Mouse (Mus musculus) midbrain, embryonic 11.5 days (tissue): ENCODE data around the gene Scgb1b27. TPM values are rescaled to one million over a fixed set of nuclear protein-coding genes. Genes with fewer than 3 reads are reported as not detected.
"Not testable (repeated sequence)": the region's sequence is repeated elsewhere in the genome, so short reads cannot be mapped to it uniquely, and the experiment has no call there.

Experiments
- ATAC-seq: fragments of 200-750 bp; cut with Nextera tagmentation; 2 replicates; pipeline ENCODE4 v1.8.0; 2017; ENCODE audit warnings: moderate TSS enrichment, moderate library complexity; ENCODE audit not compliant: low FRiP score
- DNase-seq: peaks from one replicate; pipeline ENCODE4 v3.0.0; 2015; ENCODE audit warnings: low spot score; ENCODE audit errors: missing footprints
- H3K27ac ChIP-seq: fragments of 300-500 bp; sonication (generic); 2 replicates; pipeline ENCODE4 v1.5.1; 2014; ENCODE audit warnings: low read depth, low read length
- H3K27me3 ChIP-seq: fragments of 300-500 bp; sonication (generic); 2 replicates; pipeline ENCODE4 v1.6.1; 2014; ENCODE audit warnings: mild to moderate bottlenecking, low read length, moderate library complexity, mixed read lengths; ENCODE audit not compliant: control insufficient read depth, insufficient read depth
- H3K36me3 ChIP-seq: fragments of 300-500 bp; sonication (generic); 2 replicates; pipeline ENCODE4 v1.6.1; 2014; ENCODE audit warnings: mild to moderate bottlenecking, low read length, moderate library complexity, mixed read lengths; ENCODE audit not compliant: control insufficient read depth, insufficient read depth
- H3K4me1 ChIP-seq: fragments of 300-500 bp; sonication (generic); 2 replicates; pipeline ENCODE4 v1.6.1; 2014; ENCODE audit warnings: low read length; ENCODE audit not compliant: control insufficient read depth, insufficient read depth
- H3K4me2 ChIP-seq: fragments of 300-500 bp; sonication (generic); 2 replicates; pipeline ENCODE4 v1.6.1; 2014; ENCODE audit warnings: mild to moderate bottlenecking, moderate library complexity
- H3K4me3 ChIP-seq: fragments of 300-500 bp; sonication (generic); 2 replicates; pipeline ENCODE4 v1.5.1; 2014; ENCODE audit warnings: low read depth, low read length
- H3K9ac ChIP-seq: fragments of 300-500 bp; sonication (generic); 2 replicates; pipeline ENCODE4 v1.6.1; 2014; ENCODE audit warnings: low read length
- H3K9me3 ChIP-seq: fragments of 300-500 bp; sonication (generic); 2 replicates; pipeline ENCODE4 v1.6.1; 2016; ENCODE audit warnings: low read length; ENCODE audit not compliant: control insufficient read depth
- WGBS: fragments of 180-500 bp; shearing (Covaris S2); extraction: QIAGEN DNeasy Blood & Tissue Kit; methylation state at CpG from one replicate; pipeline ENCODE4 v1.1.7; 2014; 5-methylcytosine and 5-hydroxymethylcytosine counted together
- polyA plus RNA-seq: library from polyadenylated mRNA; unstranded; fragments of >200 nt; fragmentation: Nextera tagmentation; extraction: Ambion mirVana; gene quantifications from 2 replicates; pipeline ENCODE4 v1.2.1, GENCODE M21; 2014

Gene Scgb1b27
- polyA plus RNA-seq = not detected in 2 replicates

DNA sequence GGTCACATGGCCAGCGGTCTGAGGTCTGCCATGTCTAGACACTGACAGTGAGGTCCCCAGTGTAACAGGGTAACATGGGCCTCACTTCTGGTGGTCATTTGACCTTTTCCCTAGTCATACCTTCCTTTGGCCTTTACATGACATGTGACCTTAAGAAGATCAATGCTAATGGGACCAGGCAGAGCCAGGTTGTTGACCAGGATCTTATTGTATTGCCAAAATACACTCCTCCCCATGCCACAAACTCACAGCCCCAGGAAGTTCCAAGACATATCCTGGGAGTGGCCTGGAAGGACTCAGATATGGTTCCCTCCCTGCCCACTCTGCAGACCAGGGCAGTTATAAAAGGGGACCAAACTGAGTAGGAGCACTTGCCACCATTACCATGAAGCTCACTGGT is at the start of gene Scgb1b27:
Gene Scgb1b27, plus strand, starts transcription at position 301 of the 400 bp plus-strand sequence.
- ATAC-seq, H3K4me2 ChIP-seq, H3K36me3 ChIP-seq, H3K9ac ChIP-seq, H3K27ac ChIP-seq, H3K27me3 ChIP-seq, H3K4me3 ChIP-seq, DNase-seq, H3K4me1 ChIP-seq: not testable (repeated sequence)
- WGBS = 100% methylated on average over 1 of the region's 1 CpGs
- peaks cover 24% of the 10 kb centered on the region; the same call in 1 of the 2 replicates for H3K9me3 ChIP-seq

DNA sequence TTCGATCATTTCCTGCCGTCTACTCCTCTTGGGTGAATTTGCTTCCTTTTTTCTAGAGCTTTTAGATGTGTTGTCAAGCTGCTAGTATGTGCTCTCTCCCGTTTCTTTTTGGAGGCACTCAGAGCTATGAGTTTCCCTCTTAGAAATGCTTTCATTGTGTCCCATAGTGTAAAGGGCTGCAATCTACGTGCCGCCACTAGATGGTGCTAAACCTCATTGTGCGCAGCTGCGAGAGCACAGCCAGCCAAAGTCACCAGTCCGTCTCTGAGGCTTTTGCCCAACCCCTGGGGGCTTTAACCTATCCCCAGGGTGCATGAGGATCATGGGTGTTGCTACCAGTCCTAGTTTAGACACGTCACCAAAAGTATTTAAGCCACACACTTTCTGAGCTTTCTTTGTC is 39.0 kb upstream of the Scgb1b27 start:
- H3K27ac ChIP-seq, H3K36me3 ChIP-seq, H3K9me3 ChIP-seq, H3K4me3 ChIP-seq, H3K4me2 ChIP-seq, H3K4me1 ChIP-seq, H3K9ac ChIP-seq, H3K27me3 ChIP-seq, ATAC-seq, DNase-seq: not testable (repeated sequence)
- 30% methylated on average over 8 of the region's 9 CpGs for WGBS

DNA sequence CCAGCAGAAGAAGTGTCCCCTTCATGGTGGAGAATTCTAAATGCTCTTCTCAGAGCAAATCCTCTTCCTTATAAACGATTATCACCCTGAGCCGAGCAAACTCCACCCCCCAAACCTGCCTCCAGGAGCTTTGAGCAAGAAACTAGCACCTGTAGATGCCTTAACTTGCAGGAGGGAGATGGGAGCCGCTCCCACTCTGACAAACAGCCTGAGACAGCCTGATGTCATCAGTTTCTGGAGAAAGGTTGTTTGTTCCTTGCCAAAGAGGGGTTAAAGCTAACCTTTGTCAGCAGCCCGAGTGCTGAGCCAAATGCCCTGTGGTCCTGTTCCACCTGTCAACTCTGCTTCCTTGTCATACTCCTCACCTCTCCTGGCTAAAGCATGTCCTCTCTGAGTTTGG is 7.4 kb upstream of the Scgb1b27 start, which contains the start of gene Scgb2b27:
Gene Scgb2b27, minus strand, starts transcription at position 101 of the 400 bp plus-strand sequence.
- no peak for ATAC-seq
- H3K27ac ChIP-seq = no peak within 1 kb of the TSS
- H3K9ac ChIP-seq = no peak within 1 kb of the TSS
- H3K4me2 ChIP-seq = no peak within 1 kb of the TSS
- WGBS = 66% methylated on average over 4 of the region's 4 CpGs
- H3K4me3 ChIP-seq = no peak within 1 kb of the TSS
- no peaks in the 10 kb centered on the region for H3K4me1 ChIP-seq
- H3K27me3 ChIP-seq = no peaks in the 10 kb centered on the region
- no peak for DNase-seq
- peaks cover 38% of the 10 kb centered on the region for H3K9me3 ChIP-seq
- no peaks in the 10 kb centered on the region for H3K36me3 ChIP-seq

DNA sequence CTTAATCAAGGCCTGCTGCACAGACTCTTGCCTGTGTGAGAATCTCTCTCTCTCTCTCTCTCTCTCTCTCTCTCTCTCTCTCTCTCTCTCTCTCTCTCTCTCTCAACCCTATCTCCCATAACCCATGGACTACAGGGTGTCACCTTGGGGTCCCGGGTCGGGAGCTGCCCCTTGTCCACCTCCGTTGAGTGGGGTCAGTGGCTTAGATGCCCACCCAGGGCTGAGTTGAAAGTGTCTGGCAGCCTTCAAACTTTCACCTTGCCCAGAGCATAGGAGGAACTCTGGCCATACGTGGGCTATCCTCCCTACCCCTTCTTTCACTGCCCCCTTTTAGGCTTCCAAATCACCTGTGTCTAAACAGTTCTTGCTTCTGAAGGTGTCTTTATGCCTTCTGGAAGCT is 4.4 kb downstream of the Scgb1b27 start:
- H3K27me3 ChIP-seq = no peaks in the 10 kb centered on the region
- peaks cover 24% of the 10 kb centered on the region; the same call in 1 of the 2 replicates for H3K9me3 ChIP-seq
- H3K36me3 ChIP-seq = no peaks in the 10 kb centered on the region
- no peak overlapping the region for H3K27ac ChIP-seq
- H3K9ac ChIP-seq = no peak overlapping the region
- no peak overlapping the region for H3K4me2 ChIP-seq
- no peak overlapping the region for H3K4me3 ChIP-seq
- DNase-seq = no peak
- WGBS = 82% methylated on average over 4 of the region's 4 CpGs
- ATAC-seq = no peak
- H3K4me1 ChIP-seq = no peaks in the 10 kb centered on the region

DNA sequence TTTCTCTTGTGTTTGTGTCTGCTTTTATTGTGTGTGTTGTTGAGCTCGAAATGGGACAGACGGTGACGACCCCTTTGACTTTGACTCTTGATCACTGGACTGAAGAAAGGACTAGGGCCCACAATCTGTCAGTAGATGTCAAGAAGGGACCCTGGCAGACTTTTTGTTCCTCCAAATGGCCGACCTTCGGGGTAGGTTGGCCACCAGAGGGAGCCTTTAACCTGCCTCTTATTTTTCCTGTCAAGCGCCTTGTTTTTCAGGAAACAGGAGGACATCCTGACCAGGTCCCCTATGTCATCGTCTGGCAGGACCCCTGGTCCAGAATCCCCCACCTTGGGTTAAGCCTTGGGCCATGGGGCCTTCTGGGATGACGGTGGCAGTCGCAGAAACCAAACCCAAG is 5.9 kb downstream of the Scgb1b27 start:
- not testable (repeated sequence) for H3K9ac ChIP-seq, DNase-seq, H3K4me1 ChIP-seq, H3K27ac ChIP-seq, ATAC-seq, H3K4me3 ChIP-seq, H3K36me3 ChIP-seq, H3K27me3 ChIP-seq, H3K4me2 ChIP-seq
- 84% methylated on average over 9 of the region's 9 CpGs for WGBS
- H3K9me3 ChIP-seq = peaks cover 22% of the 10 kb centered on the region; the same call in 1 of the 2 replicates

DNA sequence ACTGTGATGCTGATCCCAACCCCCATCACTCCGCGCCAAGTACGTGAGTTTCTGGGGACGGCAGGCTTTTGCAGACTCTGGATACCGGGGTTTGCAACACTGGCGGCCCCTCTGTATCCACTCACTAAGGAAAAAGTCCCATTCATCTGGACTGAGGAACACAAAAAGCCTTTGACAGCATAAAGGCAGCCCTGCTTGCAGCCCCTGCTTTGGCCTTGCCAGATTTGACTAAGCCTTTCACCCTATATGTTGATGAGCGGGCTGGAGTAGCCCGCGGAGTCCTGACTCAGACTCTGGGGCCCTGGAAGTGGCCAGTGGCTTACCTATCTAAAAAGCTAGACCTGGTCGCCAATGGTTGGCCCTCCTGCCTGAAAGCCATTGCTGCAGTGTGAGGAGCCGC is 8.7 kb downstream of the Scgb1b27 start:
- Histone ChIP-seq H3K27me3 (no peaks in the 10 kb centered on the region), H3K9ac (no peak overlapping the region), H3K36me3 (no peaks in the 10 kb centered on the region), H3K9me3 (peaks cover 12% of the 10 kb centered on the region), H3K27ac (no peak overlapping the region), H3K4me1 (no peaks in the 10 kb centered on the region), H3K4me2 (no peak overlapping the region), H3K4me3 (no peak overlapping the region)
- no peak for DNase-seq
- ATAC-seq = no peak
- WGBS = 95% methylated on average over 11 of the region's 11 CpGs

DNA sequence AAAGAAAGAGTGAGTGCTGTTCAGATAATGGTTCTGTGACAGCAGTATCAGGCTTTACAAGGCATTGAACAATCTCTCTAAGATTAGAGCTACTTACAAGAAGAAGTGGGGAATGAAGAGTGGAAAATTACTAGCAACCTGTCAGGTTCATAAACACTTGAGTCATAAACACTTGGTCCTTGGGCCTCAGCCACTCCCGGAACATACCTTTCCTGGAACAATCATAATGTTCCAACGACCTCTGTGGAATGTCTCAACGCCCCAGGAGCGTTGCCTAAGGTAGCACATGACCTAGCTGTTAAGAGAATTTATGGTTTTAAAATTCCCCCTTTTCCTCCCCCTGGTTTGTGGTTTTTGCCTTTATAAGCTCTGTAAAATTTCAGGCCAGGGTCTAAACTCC is 13.3 kb downstream of the Scgb1b27 start:
- not testable (repeated sequence) for ATAC-seq

DNA sequence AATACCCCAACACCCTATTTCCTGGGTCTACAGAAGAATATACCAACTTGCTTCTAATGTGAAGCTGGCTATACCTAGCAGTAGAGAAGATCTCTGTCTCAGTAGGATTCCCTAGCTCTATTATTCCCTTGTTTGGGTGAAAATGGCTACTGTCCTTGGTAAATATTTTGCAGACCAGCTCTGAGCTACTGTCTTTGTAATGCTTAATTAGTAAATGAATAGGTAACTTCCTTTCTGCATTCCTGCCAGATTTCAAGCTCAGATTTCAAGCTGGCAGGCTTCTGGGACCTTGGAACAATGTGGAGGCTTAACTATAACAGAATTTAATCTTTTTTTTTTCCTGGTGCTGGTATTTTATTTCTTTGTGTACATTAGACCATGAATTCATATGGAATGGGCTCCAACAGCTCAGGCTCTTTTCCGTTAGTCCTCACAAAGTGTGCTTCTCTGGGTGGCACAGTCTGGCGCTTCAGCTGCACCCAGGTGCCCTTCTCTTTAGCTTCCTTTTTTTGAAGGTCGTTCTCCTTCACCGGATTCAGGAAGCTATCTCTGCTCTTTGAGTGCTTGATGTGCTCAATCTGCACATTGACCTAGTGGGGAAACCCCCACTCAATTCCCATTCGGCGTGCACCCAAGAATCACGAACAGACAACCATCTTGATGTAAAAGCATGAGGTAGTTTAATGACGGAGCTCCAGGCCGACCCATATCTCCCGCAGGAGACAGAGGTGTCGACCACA is 15.0 kb downstream of the Scgb1b27 start:
- H3K9ac ChIP-seq, H3K4me3 ChIP-seq, H3K4me1 ChIP-seq, DNase-seq, H3K4me2 ChIP-seq, H3K27me3 ChIP-seq, H3K36me3 ChIP-seq, ATAC-seq, H3K27ac ChIP-seq: not testable (repeated sequence)
- peaks cover 13% of the 10 kb centered on the region for H3K9me3 ChIP-seq
- 88% methylated on average over 11 of the region's 11 CpGs for WGBS

More for the DNA sequence above, 13.3 kb downstream of the Scgb1b27 start:
- not testable (repeated sequence) for H3K36me3 ChIP-seq, H3K27me3 ChIP-seq, H3K4me1 ChIP-seq, H3K4me3 ChIP-seq, H3K9ac ChIP-seq, H3K4me2 ChIP-seq, DNase-seq, H3K27ac ChIP-seq
- 85% methylated on average over 2 of the region's 4 CpGs for WGBS
- H3K9me3 ChIP-seq = peaks cover 13% of the 10 kb centered on the region

DNA sequence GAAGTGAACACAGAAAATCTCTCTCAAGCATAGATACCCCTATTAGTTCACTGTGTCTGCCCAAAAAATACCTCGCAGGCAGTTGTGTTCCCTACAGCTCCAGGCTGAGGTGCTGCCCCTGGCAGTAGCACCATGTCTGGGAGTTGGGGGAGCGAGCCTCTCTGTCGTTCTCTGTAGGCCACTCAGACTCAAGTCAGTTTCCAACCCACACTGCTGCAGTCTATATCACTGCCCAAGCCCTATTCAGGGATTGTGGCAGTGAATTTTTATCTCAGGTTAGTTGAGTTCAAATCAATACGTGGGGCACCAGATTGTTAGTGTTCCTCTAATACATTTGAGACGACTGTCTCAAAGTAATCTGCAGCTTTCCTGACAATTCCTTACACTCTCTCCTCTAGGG is 46.8 kb downstream of the Scgb1b27 start:
- H3K9ac ChIP-seq, H3K4me2 ChIP-seq, H3K27ac ChIP-seq, H3K27me3 ChIP-seq, H3K36me3 ChIP-seq, H3K4me1 ChIP-seq, H3K4me3 ChIP-seq, DNase-seq, ATAC-seq, H3K9me3 ChIP-seq: not testable (repeated sequence)
- WGBS = 72% methylated on average over 5 of the region's 5 CpGs
